Mouse (Mus musculus) CD8-positive naive resting alpha-beta T cell, adult 2 months (primary cell): Measurements from ENCODE around the gene Upk1b.

Source experiments
- DNase-seq, 2 experiments: peaks; one replicate each; pipeline ENCODE4 v3.0.0; 2022; ENCODE audit warnings: low read depth in 2 of 2, low spot score in 2 of 2

The Upk1b gene

GRCm38 (mm10) chr16:38724256-38724655 is 75.9 kb downstream of the Upk1b start:
- DNase-seq = no peak
